Mouse (Mus musculus): ENCODE data around the gene Cdh4. TPM values are rescaled to one million over a fixed set of nuclear protein-coding genes. Genes with fewer than 3 reads are reported as not detected.
A peak's percentile ranks its signal among the peaks of the same experiment; 100 is the strongest.

Gene Cdh4
- polyA plus RNA-seq, 1 experiment = not detected

- Histone ChIP-seq H3K79me2 (ENCODE audit: control insufficient read depth, insufficient read depth) (no peaks in the 10 kb centered on the region), H3K4me3 (no peak overlapping the region), H3K4me2 (ENCODE audit: low read depth) (no peak overlapping the region), H3ac (ENCODE audit: control insufficient read depth, insufficient read length) (no peak overlapping the region), H3K27me3 (ENCODE audit: control insufficient read depth, insufficient read depth, insufficient read length) (no peaks in the 10 kb centered on the region), H3K36me3 (ENCODE audit: control insufficient read depth, insufficient read depth) (no peaks in the 10 kb centered on the region)
- no peak for TF ChIP-seq MYOD1 (IDR thresholded peaks at IDR 0.05; ENCODE audit: control insufficient read depth in 1 of 3, insufficient read length in 2 of 3, low read depth in 2 of 3)
- TF ChIP-seq MYOG (IDR thresholded peaks at IDR 0.05; ENCODE audit: control insufficient read depth in 1 of 3, insufficient read depth in 1 of 3, insufficient read length in 2 of 3, low read depth in 2 of 3) = no peak
- TF ChIP-seq USF1 (IDR thresholded peaks at IDR 0.05; ENCODE audit: low read depth) = no peak
- TF ChIP-seq MAX (IDR thresholded peaks at IDR 0.05; ENCODE audit: low read depth) = no peak
- TF ChIP-seq E2F4 (IDR thresholded peaks at IDR 0.05; ENCODE audit: insufficient read depth) = no peak
- TF ChIP-seq REST (IDR thresholded peaks at IDR 0.05; ENCODE audit: insufficient read depth, insufficient read length) = no peak
- TF ChIP-seq POLR2A (IDR thresholded peaks at IDR 0.05; ENCODE audit: insufficient read length, low read depth) = no peak
These were observed 162.5 kb downstream of the Cdh4 start for GRCm38 (mm10) chr2:179604746-179605145.

- TF ChIP-seq SRF (IDR thresholded peaks at IDR 0.05; ENCODE audit: control insufficient read depth, insufficient read length, low read depth) (no peak), POLR2AphosphoS2 (IDR thresholded peaks at IDR 0.05; ENCODE audit: insufficient read length, low read depth) (no peak)
- no peaks in the 10 kb centered on the region for H3K79me2 ChIP-seq (ENCODE audit: control insufficient read depth, insufficient read depth)
- no peak overlapping the region for H3ac ChIP-seq (ENCODE audit: control insufficient read depth, insufficient read length)
- no peaks in the 10 kb centered on the region for H3K36me3 ChIP-seq (ENCODE audit: control insufficient read depth, insufficient read depth)
- H3K27me3 ChIP-seq (ENCODE audit: control insufficient read depth, insufficient read depth, insufficient read length) = no peaks in the 10 kb centered on the region
- H3K4me2 ChIP-seq (ENCODE audit: low read depth) = no peak overlapping the region
- no peak overlapping the region for H3K4me3 ChIP-seq
These were observed 163.0 kb downstream of the Cdh4 start for GRCm38 (mm10) chr2:179605255-179605654.

GRCm38 (mm10) chr2:179606341-179606740 lies 164.1 kb downstream of the Cdh4 start:
- Histone ChIP-seq H3K4me3 (no peak overlapping the region), H3K79me2 (ENCODE audit: control insufficient read depth, insufficient read depth) (no peaks in the 10 kb centered on the region), H3K4me2 (ENCODE audit: low read depth) (no peak overlapping the region), H3ac (ENCODE audit: control insufficient read depth, insufficient read length) (no peak overlapping the region), H3K36me3 (ENCODE audit: control insufficient read depth, insufficient read depth) (no peaks in the 10 kb centered on the region), H3K27me3 (ENCODE audit: control insufficient read depth, insufficient read depth, insufficient read length) (no peaks in the 10 kb centered on the region)
- TF ChIP-seq SRF (IDR thresholded peaks at IDR 0.05; ENCODE audit: control insufficient read depth, insufficient read length, low read depth) (no peak), TCF3 (IDR thresholded peaks at IDR 0.05; ENCODE audit: insufficient read length, low read depth) (no peak), MYOG (IDR thresholded peaks at IDR 0.05; ENCODE audit: control insufficient read depth in 1 of 3, insufficient read depth in 1 of 3, insufficient read length in 2 of 3, low read depth in 2 of 3) (no peak), MYOD1 (IDR thresholded peaks at IDR 0.05; ENCODE audit: control insufficient read depth in 1 of 3, insufficient read length in 2 of 3, low read depth in 2 of 3) (no peak), REST (IDR thresholded peaks at IDR 0.05; ENCODE audit: insufficient read depth, insufficient read length) (no peak), MAX (IDR thresholded peaks at IDR 0.05; ENCODE audit: low read depth) (no peak), USF1 (IDR thresholded peaks at IDR 0.05; ENCODE audit: low read depth) (no peak), CEBPB (IDR thresholded peaks at IDR 0.05; ENCODE audit: insufficient read depth, poor library complexity, severe bottlenecking) (no peak), TCF12 (IDR thresholded peaks at IDR 0.05; ENCODE audit: insufficient read depth, poor library complexity, severe bottlenecking) (no peak)

- H3K4me2 ChIP-seq (ENCODE audit: low read depth) = no peak overlapping the region
- no peak overlapping the region for H3ac ChIP-seq (ENCODE audit: control insufficient read depth, insufficient read length)
- H3K79me2 ChIP-seq (ENCODE audit: control insufficient read depth, insufficient read depth) = no peaks in the 10 kb centered on the region
- no peaks in the 10 kb centered on the region for H3K36me3 ChIP-seq (ENCODE audit: control insufficient read depth, insufficient read depth)
- no peak for TF ChIP-seq E2F4 (IDR thresholded peaks at IDR 0.05; ENCODE audit: insufficient read depth)
- peak; percentile 60 for TF ChIP-seq REST (IDR thresholded peaks at IDR 0.05; ENCODE audit: insufficient read depth, insufficient read length)
- no peak overlapping the region for H3K4me3 ChIP-seq
- H3K27me3 ChIP-seq (ENCODE audit: control insufficient read depth, insufficient read depth, insufficient read length) = no peaks in the 10 kb centered on the region
These were observed 173.7 kb downstream of the Cdh4 start for GRCm38 (mm10) chr2:179615906-179616305.

- no peak overlapping the region for H3K4me2 ChIP-seq (ENCODE audit: low read depth)
- no peaks in the 10 kb centered on the region for H3K36me3 ChIP-seq (ENCODE audit: control insufficient read depth, insufficient read depth)
- no peak overlapping the region for H3K4me3 ChIP-seq
- TF ChIP-seq TCF3 (IDR thresholded peaks at IDR 0.05; ENCODE audit: insufficient read length, low read depth) (no peak), TCF12 (IDR thresholded peaks at IDR 0.05; ENCODE audit: insufficient read depth, poor library complexity, severe bottlenecking) (no peak), POLR2A (IDR thresholded peaks at IDR 0.05; ENCODE audit: insufficient read length, low read depth) (no peak), MYOD1 (IDR thresholded peaks at IDR 0.05; ENCODE audit: control insufficient read depth in 1 of 3, insufficient read length in 2 of 3, low read depth in 2 of 3) (no peak), CEBPB (IDR thresholded peaks at IDR 0.05; ENCODE audit: insufficient read depth, poor library complexity, severe bottlenecking) (no peak)
- H3ac ChIP-seq (ENCODE audit: control insufficient read depth, insufficient read length) = no peak overlapping the region
- H3K27me3 ChIP-seq (ENCODE audit: control insufficient read depth, insufficient read depth, insufficient read length) = no peaks in the 10 kb centered on the region
- no peaks in the 10 kb centered on the region for H3K79me2 ChIP-seq (ENCODE audit: control insufficient read depth, insufficient read depth)
These were observed 181.6 kb downstream of the Cdh4 start for GRCm38 (mm10) chr2:179623643-179624473.

Measured in myocyte (in vitro differentiated cells).